Mouse (Mus musculus) gastrocnemius, adult 2 months (tissue): Measurements from ENCODE around the gene 4930433I11Rik. TPM values are rescaled to one million over a fixed set of nuclear protein-coding genes. Genes with fewer than 3 reads are reported as not detected.
"Not testable (repeated sequence)": the region's sequence is repeated elsewhere in the genome, so short reads cannot be mapped to it uniquely, and the experiment has no call there.

Experiments used
- DNase-seq: peaks from one replicate; pipeline ENCODE4 v3.0.0; 2022
- H3K27ac ChIP-seq: fragments of 200-600 bp; 2 replicates; pipeline ENCODE4 v1.8.1; 2022; ENCODE audit warnings: mild to moderate bottlenecking
- H3K4me3 ChIP-seq: fragments of 200-600 bp; 2 replicates; pipeline ENCODE4 v1.8.1; 2022; ENCODE audit warnings: mild to moderate bottlenecking, moderate library complexity
- CTCF ChIP-seq: fragments of 200-600 bp; IDR thresholded peaks from 2 replicates; pipeline ENCODE4 v1.8.1; 2022; ENCODE audit warnings: antibody characterized with exemption, mild to moderate bottlenecking, moderate library complexity
- intact Hi-C: fragments of 180-260 bp; cut with DNase I; formaldehyde crosslinking; loops from one replicate; pipeline ENCODE4 v1.15.1; 2025
- long read RNA-seq, 2 experiments: library from polyadenylated mRNA; stranded (forward); transcript quantifications; one replicate each; pipeline ENCODE4 v2.0.0; 2021
- total RNA-seq, 2 experiments: library from RNA; stranded (reverse); gene quantifications; 2 replicates each; pipeline ENCODE4 v1.2.3; 2021

The 4930433I11Rik gene
- total RNA-seq: not detected
- long read RNA-seq, experiment 1: 0 reads
- long read RNA-seq, experiment 2: 0 reads

DNA sequence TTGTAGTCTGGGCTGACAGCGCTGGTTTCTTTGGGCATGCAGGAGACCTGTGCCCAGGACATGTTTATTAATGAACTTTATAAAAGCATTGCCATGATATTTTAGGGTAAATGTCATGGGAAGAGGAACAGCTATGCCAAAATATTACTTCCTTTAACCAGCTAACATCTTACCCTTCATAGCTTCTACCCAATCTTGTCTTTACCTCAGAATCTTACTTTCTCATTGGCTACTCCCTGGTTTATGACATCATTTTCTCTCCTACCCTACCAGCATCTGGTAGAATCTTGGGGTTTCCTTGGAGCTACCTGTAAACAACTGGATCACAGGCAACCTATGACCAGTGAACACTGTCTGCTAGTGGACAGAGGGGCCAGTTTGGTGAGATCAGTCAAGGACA lies at the start of gene 4930433I11Rik:
Gene 4930433I11Rik (plus strand): TSS at position 301 of the 400 bp plus-strand sequence.
- H3K4me3 ChIP-seq: no peak within 1 kb of the TSS
- H3K27ac ChIP-seq: no peak within 1 kb of the TSS
- no peak for TF ChIP-seq CTCF
- intact Hi-C loops: no loop called here
- DNase-seq: no peak

DNA sequence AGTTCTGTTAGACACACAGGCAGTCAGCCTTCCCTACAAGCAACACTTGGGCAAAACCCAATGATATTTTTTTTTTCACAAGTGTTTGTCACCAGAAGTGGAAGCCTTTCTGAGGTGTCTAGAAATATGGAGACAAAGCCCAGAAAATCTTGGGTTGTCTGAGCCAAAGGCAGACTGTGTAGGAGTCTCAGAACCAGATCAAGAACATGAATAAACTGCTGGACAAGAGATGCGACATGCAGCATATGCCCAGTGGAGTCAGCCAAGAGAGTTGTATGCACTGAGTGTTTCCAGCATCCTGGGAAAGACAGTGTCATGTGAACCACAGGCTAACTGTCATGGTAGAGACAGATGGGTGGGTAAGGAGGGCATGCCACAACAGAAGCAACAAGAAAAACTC lies 48.0 kb upstream of the 4930433I11Rik start:
- TF ChIP-seq CTCF: no peak
- Histone ChIP-seq H3K27ac (no peak overlapping the region), H3K4me3 (no peak overlapping the region)
- no peak for DNase-seq
- intact Hi-C loops: no loop called here

DNA sequence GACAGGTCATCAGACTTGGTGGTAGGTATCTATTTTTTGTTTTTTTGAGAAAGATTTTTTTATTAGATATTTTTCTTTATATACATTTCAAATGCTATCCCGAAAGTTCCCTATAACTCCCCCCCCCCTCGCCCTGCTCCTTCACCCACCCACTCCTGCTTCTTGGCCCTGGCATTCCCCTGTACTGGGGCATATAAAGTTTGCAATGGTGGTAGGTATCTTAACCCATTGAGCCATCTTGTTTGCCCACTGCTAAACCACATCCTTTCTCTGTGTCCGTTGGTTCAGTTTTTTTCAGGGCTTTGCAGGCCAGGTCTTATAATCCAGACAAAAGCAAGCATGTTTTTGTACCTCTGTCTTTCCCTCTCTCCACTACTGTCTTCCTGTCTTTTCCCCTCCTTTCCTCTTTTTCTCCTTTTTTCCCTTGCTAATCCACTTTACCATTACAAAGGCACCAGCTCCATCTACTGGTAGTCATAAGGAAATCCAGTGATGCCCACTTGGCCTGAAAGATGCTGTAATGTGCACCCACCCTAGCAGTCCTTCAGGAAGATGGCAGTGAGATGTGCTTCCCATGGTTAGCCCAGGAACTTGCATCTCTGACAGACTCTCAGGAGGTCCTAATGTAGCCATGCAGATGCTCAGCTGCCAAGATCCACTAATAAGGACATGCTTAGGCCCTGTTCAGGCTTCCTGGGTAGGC lies 45.0 kb upstream of the 4930433I11Rik start:
- no peak for DNase-seq
- peak; percentile 49 for TF ChIP-seq CTCF
- Histone ChIP-seq H3K4me3 (no peak overlapping the region), H3K27ac (no peak overlapping the region)
- intact Hi-C loops: no loop called here

DNA sequence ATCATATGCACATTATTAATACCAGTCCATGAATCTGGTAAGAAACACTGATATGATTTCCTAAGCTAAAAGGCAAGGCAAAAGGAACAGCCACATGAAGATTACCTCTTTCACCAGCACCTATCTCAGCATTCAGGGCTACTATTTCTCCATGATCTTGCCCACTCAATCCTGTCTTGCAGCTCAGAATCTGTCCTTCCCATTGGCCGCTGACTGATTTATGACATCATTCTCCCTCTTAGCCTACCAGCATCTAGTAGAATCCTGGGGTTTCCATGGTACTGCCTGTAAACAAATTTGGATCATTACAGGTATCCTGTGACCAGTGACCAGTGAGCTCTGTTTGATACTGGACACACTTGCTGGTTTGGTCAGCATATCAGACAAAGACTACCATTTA lies 45.1 kb downstream of the 4930433I11Rik start, which contains the start of gene Gm4884:
Gene Gm4884 (plus strand): TSS at position 301 of the 400 bp plus-strand sequence.
- H3K4me3 ChIP-seq, H3K27ac ChIP-seq, DNase-seq, intact Hi-C loops: not testable (repeated sequence)

DNA sequence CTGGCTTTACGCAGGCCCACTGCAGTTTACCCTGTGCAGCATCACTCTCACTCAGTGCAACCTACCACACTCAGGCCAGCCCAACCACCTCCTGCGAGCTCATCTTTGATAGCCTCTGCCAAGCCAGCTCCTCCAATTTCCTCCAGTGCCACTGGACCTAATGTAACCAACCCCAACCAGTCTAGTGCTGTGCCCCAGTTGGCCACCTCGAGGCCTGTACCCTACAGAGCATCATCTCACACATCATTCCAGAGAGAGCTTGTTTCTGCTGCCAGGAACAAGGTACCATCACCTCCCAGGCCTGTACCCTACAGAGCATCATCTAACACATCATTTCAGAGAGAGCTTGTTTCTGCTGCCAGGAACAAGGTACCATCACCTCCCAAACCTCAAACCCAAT lies 56.7 kb downstream of the 4930433I11Rik start:
- H3K4me3 ChIP-seq, intact Hi-C loops, H3K27ac ChIP-seq, DNase-seq: not testable (repeated sequence)

Other genes with a start within 250 kb of the 4930433I11Rik start
- gene Vstm2b, start 89.2 kb upstream of the 4930433I11Rik start, total RNA-seq: under 1 TPM; 0.18 to 0.31 TPM
- gene Gm4884, start 45.2 kb downstream of the 4930433I11Rik start, total RNA-seq: not detected
- gene Gm5592, start 166.3 kb downstream of the 4930433I11Rik start, total RNA-seq: not detected